Mouse (Mus musculus) ovary, postnatal 10 days (tissue): ENCODE results near the gene Zfp663.

Source experiments
- DNase-seq: peaks from one replicate; pipeline ENCODE4 v3.0.0; 2022; ENCODE audit warnings: low spot score

The Zfp663 gene

GRCm38 (mm10) chr2:165368496-165368895 is at the start of gene Zfp663:
TSS of gene Zfp663 (minus strand) at chr2:165368729.
- no peak for DNase-seq

- DNase-seq, result no peak
These were observed 48.8 kb upstream of the Zfp663 start for GRCm38 (mm10) chr2:165417291-165417690.

GRCm38 (mm10) chr2:165415795-165416194 is 47.3 kb upstream of the Zfp663 start:
- no peak for DNase-seq

- DNase-seq, result no peak
These were observed 46.7 kb upstream of the Zfp663 start for GRCm38 (mm10) chr2:165415141-165415721.

- DNase-seq, result no peak
These were observed 45.8 kb upstream of the Zfp663 start for GRCm38 (mm10) chr2:165414321-165414720.

GRCm38 (mm10) chr2:165413884-165414283 is 45.4 kb upstream of the Zfp663 start:
- no peak for DNase-seq

- DNase-seq, result peak; percentile 48
These were observed 39.3 kb upstream of the Zfp663 start for GRCm38 (mm10) chr2:165407700-165408301.

GRCm38 (mm10) chr2:165405351-165405750 is 36.8 kb upstream of the Zfp663 start:
- DNase-seq, result no peak

- no peak for DNase-seq
These were observed 36.4 kb upstream of the Zfp663 start for GRCm38 (mm10) chr2:165404951-165405350.

- DNase-seq, result no peak
These were observed 29.7 kb upstream of the Zfp663 start for GRCm38 (mm10) chr2:165398164-165398785.

- DNase-seq, result no peak
These were observed 29.1 kb upstream of the Zfp663 start for GRCm38 (mm10) chr2:165397502-165398163.

- DNase-seq, result no peak
These were observed 28.4 kb upstream of the Zfp663 start for GRCm38 (mm10) chr2:165396831-165397501.

GRCm38 (mm10) chr2:165392156-165392555 is 23.6 kb upstream of the Zfp663 start:
- DNase-seq, result no peak

- DNase-seq, result no peak
These were observed 23.0 kb upstream of the Zfp663 start for GRCm38 (mm10) chr2:165391561-165391960.

- DNase-seq, result no peak
These were observed 20.9 kb upstream of the Zfp663 start for GRCm38 (mm10) chr2:165389299-165389952.

- DNase-seq, result peak; percentile 94
These were observed 19.4 kb upstream of the Zfp663 start, which contains the start of gene Zfp334 for GRCm38 (mm10) chr2:165387844-165388495. TSS of gene Zfp334 (minus strand) at chr2:165388259.

- DNase-seq, result no peak
These were observed 18.8 kb upstream of the Zfp663 start for GRCm38 (mm10) chr2:165387370-165387769.

GRCm38 (mm10) chr2:165380050-165380449 is 11.5 kb upstream of the Zfp663 start:
- no peak for DNase-seq

GRCm38 (mm10) chr2:165376001-165376400 is 7.5 kb upstream of the Zfp663 start:
- DNase-seq, result no peak

GRCm38 (mm10) chr2:165375478-165375877 is 6.9 kb upstream of the Zfp663 start:
- no peak for DNase-seq

GRCm38 (mm10) chr2:165371066-165371465 is 2.5 kb upstream of the Zfp663 start:
- no peak for DNase-seq
